Mouse (Mus musculus): Measurements from ENCODE around the gene Elob. TPM values are rescaled to one million over a fixed set of nuclear protein-coding genes. Genes with fewer than 3 reads are reported as not detected.

The Elob gene
- polyA plus RNA-seq, 2 experiments = 739 to 1,221 TPM

GRCm38 (mm10) chr17:23853292-23853691 is 24.4 kb upstream of the Elob start:
- 38% methylated on average over 5 of the region's 5 CpGs for WGBS
- Histone ChIP-seq H3K27me3 (ENCODE audit: control insufficient read depth, insufficient read depth, low read length) (no peaks in the 10 kb centered on the region), H3K36me3 (ENCODE audit: control insufficient read depth, insufficient read depth, low read length) (no peaks in the 10 kb centered on the region), H3K4me1 (ENCODE audit: control insufficient read depth, insufficient read depth, low read length) (no peaks in the 10 kb centered on the region), H3K9ac (ENCODE audit: low read depth, low read length, severe bottlenecking) (no peak overlapping the region), H3K27ac (replicated peaks; ENCODE audit: low read depth, low read length) (no peak overlapping the region), H3K4me3 (replicated peaks; ENCODE audit: low read length) (no peak overlapping the region), H3K9me3 (ENCODE audit: control insufficient read depth, low read length) (no peaks in the 10 kb centered on the region), H3K4me2 (replicated peaks; ENCODE audit: low read depth, low read length, severe bottlenecking) (no peak overlapping the region)
- DNase-seq (ENCODE audit: low spot score) (peak; percentile 25), ATAC-seq (ENCODE audit: low FRiP score, low read depth) (no peak)
- no peak for TF ChIP-seq POLR2A (IDR thresholded peaks at IDR 0.05; ENCODE audit: borderline replicate concordance, extremely low read depth, insufficient read depth, insufficient read length)

DNA sequence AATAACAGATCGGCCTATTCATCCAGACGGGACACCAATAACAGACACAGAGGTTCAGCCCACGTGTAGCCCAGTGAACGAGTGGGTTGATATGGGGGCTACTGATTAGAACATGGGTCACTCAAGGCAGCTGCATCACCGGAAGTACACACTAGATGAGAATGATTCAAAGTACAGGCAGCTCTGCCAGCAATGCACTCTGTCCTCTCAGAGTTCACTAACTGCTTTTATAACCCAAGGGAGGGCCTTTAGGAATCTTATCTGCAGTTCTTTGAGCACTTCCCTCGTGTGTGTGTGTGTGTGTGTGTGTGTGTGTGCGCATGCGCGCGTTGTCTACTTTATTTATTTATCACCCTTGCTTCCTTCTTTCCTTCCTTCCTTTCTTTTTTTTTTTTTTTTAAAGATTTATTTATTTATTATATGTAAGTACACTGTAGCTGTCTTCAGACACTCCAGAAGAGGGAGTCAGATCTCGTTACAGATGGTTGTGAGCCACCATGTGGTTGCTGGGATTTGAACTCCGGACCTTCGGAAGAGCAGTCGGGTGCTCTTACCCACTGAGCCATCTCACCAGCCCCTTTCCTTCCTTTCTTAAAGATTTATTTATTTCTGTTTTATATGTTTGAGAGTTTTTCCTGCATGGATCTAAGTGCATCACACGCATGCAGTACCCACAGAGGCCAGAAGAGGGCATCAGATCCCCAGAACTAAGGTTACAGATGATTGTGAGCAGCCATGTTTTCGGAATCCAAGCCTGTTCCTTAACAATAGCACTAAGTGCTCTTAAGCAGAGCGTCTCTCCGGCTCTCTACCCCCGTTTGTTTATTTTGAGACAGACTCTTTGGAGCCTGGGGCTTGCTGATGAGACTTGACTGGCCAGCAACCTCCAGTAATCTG is 22.2 kb upstream of the Elob start:
- Histone ChIP-seq H3K4me1 (ENCODE audit: control insufficient read depth, insufficient read depth, low read length) (no peaks in the 10 kb centered on the region), H3K4me2 (replicated peaks; ENCODE audit: low read depth, low read length, severe bottlenecking) (no peak overlapping the region), H3K9me3 (ENCODE audit: control insufficient read depth, low read length) (no peaks in the 10 kb centered on the region), H3K27ac (replicated peaks; ENCODE audit: low read depth, low read length) (no peak overlapping the region), H3K27me3 (ENCODE audit: control insufficient read depth, insufficient read depth, low read length) (no peaks in the 10 kb centered on the region), H3K36me3 (ENCODE audit: control insufficient read depth, insufficient read depth, low read length) (no peaks in the 10 kb centered on the region), H3K4me3 (replicated peaks; ENCODE audit: low read length) (no peak overlapping the region), H3K9ac (ENCODE audit: low read depth, low read length, severe bottlenecking) (no peak overlapping the region)
- WGBS = 58% methylated on average over 18 of the region's 19 CpGs
- TF ChIP-seq POLR2A (IDR thresholded peaks at IDR 0.05; ENCODE audit: borderline replicate concordance, extremely low read depth, insufficient read depth, insufficient read length) = no peak
- no peak for ATAC-seq (ENCODE audit: low FRiP score, low read depth)
- peak; percentile 42 for DNase-seq (ENCODE audit: low spot score)

GRCm38 (mm10) chr17:23850028-23850427 is 21.1 kb upstream of the Elob start:
- H3K27me3 ChIP-seq (ENCODE audit: control insufficient read depth, insufficient read depth, low read length) = no peaks in the 10 kb centered on the region
- TF ChIP-seq POLR2A (IDR thresholded peaks at IDR 0.05; ENCODE audit: borderline replicate concordance, extremely low read depth, insufficient read depth, insufficient read length) = no peak
- ATAC-seq (ENCODE audit: low FRiP score, low read depth) (no peak), DNase-seq (ENCODE audit: low spot score) (no peak)
- no peaks in the 10 kb centered on the region for H3K36me3 ChIP-seq (ENCODE audit: control insufficient read depth, insufficient read depth, low read length)
- no peak overlapping the region for H3K4me2 ChIP-seq (replicated peaks; ENCODE audit: low read depth, low read length, severe bottlenecking)
- H3K27ac ChIP-seq (replicated peaks; ENCODE audit: low read depth, low read length) = no peak overlapping the region
- no peak overlapping the region for H3K9ac ChIP-seq (ENCODE audit: low read depth, low read length, severe bottlenecking)
- H3K9me3 ChIP-seq (ENCODE audit: control insufficient read depth, low read length) = no peaks in the 10 kb centered on the region
- no peak overlapping the region for H3K4me3 ChIP-seq (replicated peaks; ENCODE audit: low read length)
- WGBS = 65% methylated on average over 2 of the region's 2 CpGs
- H3K4me1 ChIP-seq (ENCODE audit: control insufficient read depth, insufficient read depth, low read length) = no peaks in the 10 kb centered on the region

DNA sequence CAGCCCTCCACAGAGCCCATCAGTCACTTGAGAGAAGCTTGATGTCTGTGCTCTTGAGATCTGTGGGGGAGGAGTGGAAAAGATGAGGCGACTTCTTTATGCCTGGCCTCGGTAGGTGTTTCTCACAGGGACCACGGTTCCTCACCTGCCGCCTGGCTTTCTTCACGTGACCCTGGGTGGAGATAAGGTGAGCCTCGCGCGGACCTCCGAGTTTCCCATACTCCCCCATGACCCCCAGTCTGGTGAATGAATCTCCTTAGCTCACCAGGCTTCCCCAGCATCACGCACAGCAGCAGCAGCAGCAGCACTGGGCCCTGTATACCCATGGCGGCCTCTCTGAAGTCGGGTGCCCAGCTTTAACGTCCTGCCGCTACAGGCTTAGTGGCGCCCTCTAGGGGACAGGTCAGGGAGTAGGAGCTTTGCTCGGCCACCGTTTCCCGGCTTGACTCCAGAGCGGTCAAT is 14.9 kb upstream of the Elob start, which contains the start of the genes Prss32 and Prss41:
Prss32 (plus strand) TSS at position 44 of the 462 bp plus-strand sequence.
Prss41 (minus strand) TSS at position 361 of the 462 bp plus-strand sequence.
- Histone ChIP-seq H3K27ac (replicated peaks; ENCODE audit: low read depth, low read length) (no peak within 1 kb of the TSS), H3K27me3 (ENCODE audit: control insufficient read depth, insufficient read depth, low read length) (no peaks in the 10 kb centered on the region), H3K4me1 (ENCODE audit: control insufficient read depth, insufficient read depth, low read length) (no peaks in the 10 kb centered on the region), H3K4me3 (replicated peaks; ENCODE audit: low read length) (no peak within 1 kb of the TSS), H3K36me3 (ENCODE audit: control insufficient read depth, insufficient read depth, low read length) (no peaks in the 10 kb centered on the region), H3K9ac (ENCODE audit: low read depth, low read length, severe bottlenecking) (no peak within 1 kb of the TSS), H3K4me2 (replicated peaks; ENCODE audit: low read depth, low read length, severe bottlenecking) (peak within 1 kb of the TSS; percentile 31), H3K9me3 (ENCODE audit: control insufficient read depth, low read length) (no peaks in the 10 kb centered on the region)
- no peak for TF ChIP-seq POLR2A (IDR thresholded peaks at IDR 0.05; ENCODE audit: borderline replicate concordance, extremely low read depth, insufficient read depth, insufficient read length)
- ATAC-seq (ENCODE audit: low FRiP score, low read depth) = no peak
- no peak for DNase-seq (ENCODE audit: low spot score)
- WGBS = 17% methylated on average over 19 of the region's 19 CpGs

GRCm38 (mm10) chr17:23843141-23843811 is 14.3 kb upstream of the Elob start:
- 49% methylated on average over 23 of the region's 23 CpGs for WGBS
- H3K27ac ChIP-seq (replicated peaks; ENCODE audit: low read depth, low read length) = no peak overlapping the region
- H3K9ac ChIP-seq (ENCODE audit: low read depth, low read length, severe bottlenecking) = no peak overlapping the region
- H3K4me3 ChIP-seq (replicated peaks; ENCODE audit: low read length) = no peak overlapping the region
- H3K27me3 ChIP-seq (ENCODE audit: control insufficient read depth, insufficient read depth, low read length) = no peaks in the 10 kb centered on the region
- DNase-seq (ENCODE audit: low spot score) (no peak), ATAC-seq (ENCODE audit: low FRiP score, low read depth) (no peak)
- no peaks in the 10 kb centered on the region for H3K9me3 ChIP-seq (ENCODE audit: control insufficient read depth, low read length)
- no peaks in the 10 kb centered on the region for H3K4me1 ChIP-seq (ENCODE audit: control insufficient read depth, insufficient read depth, low read length)
- TF ChIP-seq POLR2A (IDR thresholded peaks at IDR 0.05; ENCODE audit: borderline replicate concordance, extremely low read depth, insufficient read depth, insufficient read length) = no peak
- H3K36me3 ChIP-seq (ENCODE audit: control insufficient read depth, insufficient read depth, low read length) = no peaks in the 10 kb centered on the region
- peak overlapping the region; percentile 31; the same call in 1 of the 2 replicates for H3K4me2 ChIP-seq (replicated peaks; ENCODE audit: low read depth, low read length, severe bottlenecking)

Measured in limb, embryonic 14.5 days (tissue).